Mouse (Mus musculus): ENCODE measurements around the gene Unc50.

- TF ChIP-seq CHD2 (IDR thresholded peaks at IDR 0.05; ENCODE audit: low read depth, low read length), result no peak
- no peak for TF ChIP-seq ZNF384 (IDR thresholded peaks at IDR 0.05; ENCODE audit: low read depth, low read length)
These were observed 1.0 kb upstream of the Unc50 start for GRCm38 (mm10) chr1:37428911-37429310.

Data from ES-E14 (cell line).